Mouse (Mus musculus): ENCODE data around the gene Vmn1r104. TPM values are rescaled to one million over a fixed set of nuclear protein-coding genes. Genes with fewer than 3 reads are reported as not detected.

Vmn1r104 gene
- polyA plus RNA-seq (2014; fragmentation: Illumina TruSeq; extraction: RNeasy Lipid Tissue Mini Kit (QIAGEN cat#74804); ENCODE audit: low read depth, low replicate concordance), result not detected

GRCm38 (mm10) chr7:20533537-20533936 is at the start of gene Vmn1r104:
TSS of gene Vmn1r104 (plus strand) at chr7:20533837.

GRCm38 (mm10) chr7:20510434-20510833 is 23.2 kb upstream of the Vmn1r104 start, which contains the start of gene Vmn1r103:
TSS of gene Vmn1r103 (minus strand) at chr7:20510534.

GRCm38 (mm10) chr7:20545657-20546056 is 12.0 kb downstream of the Vmn1r104 start, which contains the start of gene Gm5726:
TSS of gene Gm5726 (minus strand) at chr7:20545757.

GRCm38 (mm10) chr7:20576141-20576540 is 42.5 kb downstream of the Vmn1r104 start, which contains the start of gene Gm4141:
TSS of gene Gm4141 (minus strand) at chr7:20576241.

Other genes starting within 250 kb of the Vmn1r104 start
- not detected for gene Gm4133, start 199.8 kb upstream of the Vmn1r104 start, polyA plus RNA-seq (2014; fragmentation: Illumina TruSeq; extraction: RNeasy Lipid Tissue Mini Kit (QIAGEN cat#74804); ENCODE audit: low read depth, low replicate concordance)
- not detected for gene Gm5728, start 158.4 kb upstream of the Vmn1r104 start, polyA plus RNA-seq (2014; fragmentation: Illumina TruSeq; extraction: RNeasy Lipid Tissue Mini Kit (QIAGEN cat#74804); ENCODE audit: low read depth, low replicate concordance)
- not detected for gene Vmn1r100, start 115.9 kb upstream of the Vmn1r104 start, polyA plus RNA-seq (2014; fragmentation: Illumina TruSeq; extraction: RNeasy Lipid Tissue Mini Kit (QIAGEN cat#74804); ENCODE audit: low read depth, low replicate concordance)
- not detected for gene Vmn1r101, start 91.2 kb upstream of the Vmn1r104 start, polyA plus RNA-seq (2014; fragmentation: Illumina TruSeq; extraction: RNeasy Lipid Tissue Mini Kit (QIAGEN cat#74804); ENCODE audit: low read depth, low replicate concordance)
- gene Gm10670, start 58.9 kb upstream of the Vmn1r104 start, polyA plus RNA-seq (2014; fragmentation: Illumina TruSeq; extraction: RNeasy Lipid Tissue Mini Kit (QIAGEN cat#74804); ENCODE audit: low read depth, low replicate concordance), result not detected
- gene Vmn1r103, start 23.3 kb upstream of the Vmn1r104 start, polyA plus RNA-seq (2014; fragmentation: Illumina TruSeq; extraction: RNeasy Lipid Tissue Mini Kit (QIAGEN cat#74804); ENCODE audit: low read depth, low replicate concordance), result not detected
- gene Gm5726, start 11.9 kb downstream of the Vmn1r104 start, polyA plus RNA-seq (2014; fragmentation: Illumina TruSeq; extraction: RNeasy Lipid Tissue Mini Kit (QIAGEN cat#74804); ENCODE audit: low read depth, low replicate concordance), result not detected
- not detected for gene Gm4141, start 42.4 kb downstream of the Vmn1r104 start, polyA plus RNA-seq (2014; fragmentation: Illumina TruSeq; extraction: RNeasy Lipid Tissue Mini Kit (QIAGEN cat#74804); ENCODE audit: low read depth, low replicate concordance)
- not detected for gene Gm4513, start 65.2 kb downstream of the Vmn1r104 start, polyA plus RNA-seq (2014; fragmentation: Illumina TruSeq; extraction: RNeasy Lipid Tissue Mini Kit (QIAGEN cat#74804); ENCODE audit: low read depth, low replicate concordance)
- not detected for gene Vmn1r107, start 135.1 kb downstream of the Vmn1r104 start, polyA plus RNA-seq (2014; fragmentation: Illumina TruSeq; extraction: RNeasy Lipid Tissue Mini Kit (QIAGEN cat#74804); ENCODE audit: low read depth, low replicate concordance)
- not detected for gene Vmn1r111, start 169.4 kb downstream of the Vmn1r104 start, polyA plus RNA-seq (2014; fragmentation: Illumina TruSeq; extraction: RNeasy Lipid Tissue Mini Kit (QIAGEN cat#74804); ENCODE audit: low read depth, low replicate concordance)
- not detected for gene Gm10668, start 196.8 kb downstream of the Vmn1r104 start, polyA plus RNA-seq (2014; fragmentation: Illumina TruSeq; extraction: RNeasy Lipid Tissue Mini Kit (QIAGEN cat#74804); ENCODE audit: low read depth, low replicate concordance)
- gene Vmn1r112, start 237.3 kb downstream of the Vmn1r104 start, polyA plus RNA-seq (2014; fragmentation: Illumina TruSeq; extraction: RNeasy Lipid Tissue Mini Kit (QIAGEN cat#74804); ENCODE audit: low read depth, low replicate concordance), result not detected

All from adipose tissue, adult 10 weeks (tissue).